Mouse (Mus musculus) thymus, postnatal 0 days (tissue): ENCODE measurements around the gene Miga1. TPM values are rescaled to one million over a fixed set of nuclear protein-coding genes. Genes with fewer than 3 reads are reported as not detected.

Source experiments
- DNase-seq: peaks from one replicate; pipeline ENCODE4 v3.0.0-alpha.2; 2015; ENCODE audit warnings: low spot score
- polyA plus RNA-seq: library from polyadenylated mRNA; unstranded; fragments of >200 nt; fragmentation: Nextera tagmentation; extraction: Ambion mirVana; gene quantifications from 2 replicates; pipeline ENCODE4 v1.2.1, GENCODE M21; 2015

The Miga1 gene
- 13.1 and 14.4 TPM in 2 replicates for polyA plus RNA-seq

DNA sequence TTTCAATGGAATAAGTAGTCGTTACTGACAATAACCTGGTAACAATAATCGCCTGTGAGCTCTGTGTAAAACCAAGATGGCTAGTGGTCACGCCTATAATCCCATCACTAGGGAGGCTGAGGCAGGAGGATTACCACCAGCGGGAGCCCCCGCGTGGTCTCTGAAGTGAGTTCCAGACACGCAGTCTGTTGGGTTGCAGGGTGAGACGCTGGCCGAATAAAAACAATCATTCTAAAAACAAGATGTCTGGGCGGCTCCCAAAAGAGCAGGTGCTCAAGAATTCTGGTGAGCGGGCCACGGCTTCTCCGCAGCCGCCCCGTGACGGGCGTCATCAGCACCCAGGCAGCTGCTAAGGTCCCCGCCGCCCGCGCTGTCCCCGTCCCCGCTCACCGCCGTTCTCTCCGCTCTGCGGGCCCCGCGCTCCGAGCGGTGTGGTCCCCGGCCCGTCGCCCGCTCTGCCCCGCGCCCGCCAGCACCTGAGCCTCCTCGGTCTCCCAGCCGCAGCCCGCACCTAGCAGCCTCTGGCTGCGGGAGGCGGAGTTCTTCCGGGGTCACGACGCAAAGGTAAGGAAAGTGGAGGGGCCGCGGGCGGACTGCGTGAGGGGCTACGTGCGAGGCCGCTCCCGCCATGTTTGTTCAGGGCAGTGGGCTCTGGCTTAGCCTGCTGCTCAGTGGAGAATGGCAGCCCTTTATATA lies at the start of gene Miga1:
Miga1 (minus strand) TSS at position 546 of the 696 bp plus-strand sequence.
- DNase-seq, result peak; percentile 86

DNA sequence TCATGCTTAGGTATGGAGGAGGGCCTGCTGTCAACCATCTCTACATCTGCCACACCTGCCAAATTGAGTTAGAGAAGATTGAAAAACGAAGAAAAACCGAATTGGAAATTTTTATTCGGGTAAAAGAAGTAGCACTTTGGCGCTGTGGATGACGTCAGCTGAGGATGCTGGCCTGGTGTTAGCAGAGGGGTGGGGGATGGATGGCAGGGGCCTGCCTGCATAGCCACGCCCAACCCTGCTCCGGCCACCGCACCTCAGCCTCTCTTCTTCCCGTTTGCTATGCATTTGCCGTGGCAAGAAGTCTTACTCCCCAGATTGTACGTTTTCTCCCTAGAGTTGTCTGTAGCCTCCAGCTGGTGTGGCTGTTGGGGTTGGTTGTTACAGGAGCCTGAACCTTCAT lies 43.9 kb upstream of the Miga1 start:
- DNase-seq, result no peak

DNA sequence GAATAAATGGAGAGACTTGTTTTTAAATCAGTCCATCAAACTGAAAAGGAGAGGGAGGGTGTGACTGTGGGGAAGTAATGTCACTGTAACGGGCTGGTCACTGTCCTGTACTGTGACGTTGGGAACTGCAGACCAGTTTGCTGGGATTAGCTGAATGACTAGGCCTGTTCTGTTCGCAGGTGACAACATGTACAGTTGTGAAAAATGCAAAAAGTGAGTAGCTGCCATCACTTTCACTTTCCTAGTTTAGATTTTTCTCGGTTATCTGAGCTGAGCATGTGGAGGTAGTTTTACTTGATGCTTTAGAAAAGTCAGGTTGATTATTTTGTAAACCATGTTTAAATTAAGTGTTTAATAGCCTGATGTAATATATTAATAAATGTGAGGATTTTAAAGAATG lies 35.9 kb upstream of the Miga1 start:
- no peak for DNase-seq

DNA sequence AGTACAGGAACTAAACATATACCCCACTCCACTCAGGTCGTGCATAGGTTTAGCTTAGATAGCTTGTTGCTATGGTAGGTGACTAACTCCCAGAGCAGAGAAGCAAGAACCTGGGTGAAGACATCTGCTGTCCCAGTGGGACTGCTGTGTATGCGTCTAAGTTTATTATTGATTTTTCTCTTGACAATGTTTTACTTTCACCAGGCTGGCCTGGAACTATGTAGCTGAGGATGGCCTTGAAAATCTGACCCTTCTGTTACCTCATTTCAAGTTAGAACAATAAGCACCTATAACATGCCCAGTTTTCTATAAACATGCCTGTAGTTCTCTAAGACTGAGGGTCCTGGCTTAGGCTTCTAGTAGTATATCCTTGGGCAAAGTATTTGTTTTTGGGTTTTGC lies 24.0 kb upstream of the Miga1 start:
- no peak for DNase-seq

DNA sequence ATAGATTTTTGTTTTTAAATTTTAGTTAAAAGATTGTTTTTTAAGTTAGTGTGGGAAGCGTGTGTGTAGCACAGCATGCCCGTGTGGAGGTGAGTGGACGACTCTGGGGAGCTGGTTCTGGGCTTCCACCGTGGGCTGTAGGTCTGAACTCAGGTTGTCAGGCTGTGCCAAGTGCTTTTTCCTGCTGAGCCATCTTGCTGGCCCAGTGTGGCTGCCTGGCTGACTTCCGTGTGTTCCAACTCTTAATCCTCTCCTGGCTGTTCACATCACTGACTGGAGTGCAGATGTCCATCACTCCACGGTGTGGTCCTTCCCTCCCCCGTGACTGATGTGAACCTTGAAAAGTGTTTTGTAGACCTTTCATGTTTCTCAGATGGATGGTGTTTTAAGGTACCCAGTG lies 18.9 kb upstream of the Miga1 start:
- no peak for DNase-seq

DNA sequence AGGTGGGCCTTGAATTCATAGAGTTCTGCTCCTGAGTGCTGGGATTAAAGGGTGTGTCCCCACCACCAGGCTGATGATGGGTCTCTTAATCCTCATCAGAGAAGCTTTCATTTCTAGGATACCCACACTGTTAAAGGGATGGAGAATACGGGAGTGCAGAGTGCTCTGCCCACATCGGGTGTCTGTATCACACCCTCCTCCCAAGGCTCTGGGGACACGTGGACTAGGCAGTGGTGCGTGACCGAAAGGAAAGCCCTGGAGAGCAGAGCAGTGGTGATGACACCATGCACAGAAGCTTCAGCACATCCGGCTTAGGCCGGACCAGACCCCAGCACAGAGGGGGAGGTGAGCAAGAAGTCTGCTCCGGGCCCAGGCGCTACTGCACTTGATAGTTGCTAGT lies 16.5 kb upstream of the Miga1 start:
- DNase-seq, result no peak

DNA sequence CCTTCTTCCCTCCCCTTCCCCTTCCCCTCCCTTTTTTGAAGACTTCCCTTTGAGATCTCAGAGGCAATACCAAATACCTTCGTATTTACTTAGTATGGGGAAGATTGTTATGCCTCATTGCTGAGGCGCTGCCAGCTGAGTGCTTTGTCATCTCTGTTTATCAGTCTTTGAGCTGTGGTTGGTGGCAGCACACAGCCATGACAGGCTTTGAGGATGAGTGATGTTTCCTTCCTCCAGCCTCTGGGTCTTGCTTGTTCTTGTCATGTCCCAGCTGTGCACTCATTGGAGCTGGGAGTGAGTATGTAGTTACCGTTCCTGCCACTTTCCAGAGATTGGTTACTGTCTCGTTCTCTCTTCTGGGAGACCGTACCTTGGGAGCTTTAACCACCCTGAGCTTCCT lies 15.2 kb upstream of the Miga1 start:
- DNase-seq, result peak; percentile 54

DNA sequence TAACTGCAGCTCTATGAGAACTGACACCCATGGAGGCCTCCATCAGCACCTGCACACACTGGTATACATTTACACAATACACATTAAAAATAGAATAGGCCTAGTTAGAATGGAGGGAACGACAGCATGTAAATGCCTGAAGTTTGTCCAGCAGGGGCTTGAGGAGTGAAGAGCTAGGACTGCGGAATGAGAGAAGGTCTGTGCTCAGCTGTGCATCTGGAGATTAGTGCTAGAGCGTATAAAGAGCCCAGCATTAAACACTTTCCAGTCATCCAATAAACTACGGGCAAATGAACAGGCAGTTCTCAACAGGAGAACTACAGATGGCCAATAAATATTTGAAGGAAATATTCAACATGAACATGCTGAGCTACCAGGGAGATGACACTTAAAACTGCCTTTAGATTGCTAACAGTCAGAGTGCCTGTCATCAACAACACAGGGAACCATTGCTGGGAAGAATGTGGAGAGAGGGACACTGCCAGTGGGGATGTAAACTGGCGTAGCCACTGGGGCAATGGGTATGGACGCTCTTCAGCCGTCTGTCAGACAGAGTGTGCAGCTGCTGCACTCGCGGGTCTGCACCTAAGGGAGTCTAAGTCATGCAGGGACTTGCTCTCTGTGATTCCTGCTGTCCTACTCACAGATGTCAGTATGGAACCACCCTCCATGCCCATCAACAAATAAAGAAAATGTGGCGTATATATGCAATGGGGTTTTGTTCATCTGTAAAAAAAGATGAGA lies 13.4 kb upstream of the Miga1 start:
- no peak for DNase-seq

DNA sequence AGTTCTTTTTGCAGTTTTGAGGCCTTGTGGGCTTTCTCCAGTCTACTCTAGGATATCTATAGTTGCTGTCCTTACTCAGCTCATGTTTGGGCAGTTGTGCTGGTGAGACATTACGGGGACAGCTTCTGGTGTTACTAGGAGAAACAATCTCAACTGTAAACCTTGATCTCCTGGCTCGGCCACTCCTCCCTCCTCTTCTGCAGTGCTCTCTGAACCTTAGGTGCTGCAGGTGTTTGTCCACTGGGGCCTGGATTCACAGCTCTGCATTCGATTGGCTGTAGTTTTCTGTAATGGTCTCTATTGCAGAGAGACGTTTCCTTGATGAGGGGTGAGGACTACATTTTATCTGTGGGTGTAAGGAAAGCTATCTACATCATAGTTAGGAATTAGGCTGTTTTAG lies 12.1 kb upstream of the Miga1 start:
- no peak for DNase-seq

DNA sequence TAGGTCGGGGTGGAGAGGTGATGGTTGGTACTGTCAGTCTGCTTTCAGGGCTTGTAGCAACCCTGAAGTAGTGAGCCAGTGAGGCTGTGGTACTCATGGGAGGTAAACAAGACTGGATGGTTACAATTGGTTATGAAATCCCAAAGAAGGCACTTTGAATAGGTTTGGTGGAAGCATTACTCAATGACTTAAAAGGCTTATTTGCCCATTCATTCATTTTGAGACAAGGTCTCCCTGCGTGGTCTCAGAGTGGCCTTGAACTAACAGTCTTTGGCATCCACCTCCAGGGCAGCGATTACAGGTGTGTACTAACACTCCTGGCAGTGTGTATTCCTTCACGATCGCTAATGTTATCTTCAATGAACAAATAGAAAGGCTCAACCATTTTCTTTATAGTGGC lies 10.8 kb upstream of the Miga1 start:
- DNase-seq, result no peak

DNA sequence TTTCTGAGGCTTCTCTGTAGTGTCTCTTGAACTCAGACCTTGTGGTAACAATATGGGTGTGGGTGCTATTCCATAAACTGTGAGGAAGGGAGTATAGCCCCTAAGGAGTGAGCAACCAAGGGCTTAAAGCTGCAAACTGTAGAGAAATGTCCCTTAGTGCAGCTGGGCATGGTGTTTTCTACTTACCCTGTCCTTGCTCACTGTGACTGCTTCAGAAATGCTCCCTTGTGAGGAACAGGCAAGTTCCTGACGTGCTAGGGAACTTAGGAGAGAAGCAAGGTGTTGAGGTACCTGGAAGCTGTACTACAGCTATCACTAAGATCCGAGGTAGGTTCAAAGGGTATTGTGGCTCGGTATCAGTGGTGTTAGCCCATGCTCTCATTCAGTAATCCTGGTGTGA lies 10.2 kb upstream of the Miga1 start:
- DNase-seq, result no peak

DNA sequence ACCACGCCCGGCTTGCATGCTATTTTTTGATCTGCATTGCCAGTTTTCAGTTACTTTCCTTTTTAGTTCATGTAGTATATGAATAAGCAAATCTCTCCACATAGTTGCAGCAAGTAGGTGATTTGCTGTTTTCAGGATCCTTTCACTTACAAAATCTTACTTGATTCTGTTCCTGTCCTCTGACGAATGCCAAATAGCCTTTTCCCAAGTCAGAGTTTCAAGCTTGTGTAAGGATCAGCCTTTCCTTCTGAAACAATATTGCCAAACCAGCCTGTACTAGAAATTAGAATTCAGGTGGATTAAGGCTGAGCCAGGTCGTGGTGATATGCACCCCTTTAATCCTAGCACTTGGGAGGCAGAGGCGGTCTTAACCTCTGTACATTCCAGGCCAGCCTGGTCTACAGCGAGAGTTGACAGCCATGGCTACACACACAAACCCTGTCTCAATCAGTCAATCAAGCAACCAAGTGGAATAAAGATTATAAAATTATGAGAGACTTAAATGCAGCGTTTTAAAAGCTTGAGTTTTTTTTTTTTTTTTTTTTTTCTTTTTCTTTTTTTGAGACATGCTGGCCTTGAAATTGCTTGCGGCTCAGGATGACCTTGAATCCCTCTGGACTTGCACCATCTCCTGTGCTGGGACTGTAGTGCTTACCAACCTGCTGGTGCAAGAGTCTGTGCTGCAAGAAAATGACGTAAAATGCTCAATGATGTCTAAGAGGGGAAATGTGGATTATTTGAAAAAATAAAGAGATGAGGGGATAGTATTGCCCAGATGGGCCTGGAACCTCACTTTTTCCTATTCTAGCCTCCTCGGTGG lies 8.0 kb upstream of the Miga1 start:
- no peak for DNase-seq

DNA sequence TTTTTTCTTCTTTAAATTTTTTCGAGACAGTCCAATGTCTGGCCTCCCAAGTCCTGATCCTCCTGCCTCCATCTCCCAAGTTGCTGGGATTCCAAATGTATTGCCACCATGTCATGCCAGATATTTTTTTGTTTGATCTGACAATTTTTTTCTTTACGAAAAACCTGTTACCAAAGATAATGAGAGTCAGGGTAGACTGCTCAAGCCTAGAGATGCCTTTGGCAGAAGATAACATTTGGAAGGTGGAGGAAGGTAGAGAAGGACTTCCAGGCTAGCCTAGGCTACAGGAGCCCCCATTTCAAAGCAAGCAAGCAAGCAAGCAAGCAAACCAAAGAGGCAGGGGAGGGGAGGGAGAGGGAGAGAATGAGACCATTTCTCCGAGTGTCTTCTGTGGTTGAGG lies 7.0 kb upstream of the Miga1 start:
- DNase-seq, result no peak

DNA sequence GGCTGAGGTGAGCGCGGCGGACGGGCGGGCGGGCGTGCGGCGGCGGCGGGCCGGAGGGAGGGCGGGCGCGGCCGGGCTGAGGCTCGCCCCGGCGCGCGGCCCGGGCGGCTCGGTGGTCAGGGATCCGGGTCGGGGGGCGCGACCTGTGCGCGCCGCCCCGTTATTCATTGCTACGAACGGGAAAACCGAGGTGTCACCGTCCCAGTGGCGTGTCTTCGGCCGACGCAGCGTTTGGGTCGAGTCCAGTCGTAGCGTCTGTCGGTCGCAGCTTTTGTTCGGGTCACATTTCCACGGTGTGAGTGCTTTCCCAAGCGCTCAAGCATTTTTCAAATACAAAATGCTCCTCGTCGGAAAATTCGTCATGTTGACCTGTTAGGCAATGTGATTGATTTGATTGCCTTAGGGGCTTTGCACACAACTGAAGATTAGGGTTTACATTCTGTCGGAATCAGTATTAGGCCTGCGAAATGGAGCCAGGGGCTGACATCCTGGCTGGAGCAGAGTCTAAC lies 6.5 kb upstream of the Miga1 start:
- DNase-seq, result peak; percentile 22

DNA sequence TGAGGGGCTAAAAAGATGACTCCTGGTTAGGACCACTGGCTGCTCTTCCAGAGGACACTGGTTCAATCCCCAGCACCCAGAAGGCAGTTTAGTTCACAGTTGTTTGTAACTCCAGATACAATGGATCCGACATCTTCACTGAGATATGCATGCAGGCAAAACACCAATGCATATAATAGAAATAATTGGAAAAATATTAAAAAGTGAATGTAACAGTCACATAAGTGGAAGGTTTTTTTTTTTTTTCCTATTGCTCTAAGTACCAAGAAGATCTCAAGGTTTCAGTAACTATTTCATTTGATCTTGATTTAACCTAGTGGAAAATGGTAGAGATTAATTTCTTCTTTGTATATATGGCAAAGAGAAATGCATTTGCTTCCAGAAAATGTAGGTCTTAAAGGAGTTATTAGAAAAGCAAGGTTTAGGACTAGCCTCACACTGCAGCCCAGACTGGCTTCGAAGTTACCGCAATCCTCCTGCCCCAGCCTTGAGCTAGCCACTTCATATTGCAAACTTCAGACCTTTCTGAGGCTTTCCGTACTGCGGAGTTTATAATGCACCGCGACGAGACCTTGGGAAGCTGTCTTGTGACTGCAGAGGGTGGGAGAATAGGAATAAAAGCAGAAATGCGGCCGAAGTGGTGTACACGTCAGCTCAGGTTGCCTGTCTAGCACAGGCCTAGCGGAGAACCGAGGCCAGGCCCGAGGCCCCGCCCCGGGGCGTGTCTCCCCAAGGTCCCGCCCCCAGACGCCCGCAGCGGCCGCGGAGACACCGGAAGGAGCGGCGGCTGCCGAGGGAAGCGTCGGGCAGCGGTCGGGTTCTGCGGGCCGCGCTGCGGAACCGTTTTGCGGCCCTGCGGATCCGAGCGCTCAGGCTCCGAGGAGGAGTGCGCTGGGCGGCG lies 5.8 kb upstream of the Miga1 start, which contains the start of gene Usp33:
Usp33 (plus strand) TSS at position 747 of the 901 bp plus-strand sequence.
- DNase-seq, result peak; percentile 92

DNA sequence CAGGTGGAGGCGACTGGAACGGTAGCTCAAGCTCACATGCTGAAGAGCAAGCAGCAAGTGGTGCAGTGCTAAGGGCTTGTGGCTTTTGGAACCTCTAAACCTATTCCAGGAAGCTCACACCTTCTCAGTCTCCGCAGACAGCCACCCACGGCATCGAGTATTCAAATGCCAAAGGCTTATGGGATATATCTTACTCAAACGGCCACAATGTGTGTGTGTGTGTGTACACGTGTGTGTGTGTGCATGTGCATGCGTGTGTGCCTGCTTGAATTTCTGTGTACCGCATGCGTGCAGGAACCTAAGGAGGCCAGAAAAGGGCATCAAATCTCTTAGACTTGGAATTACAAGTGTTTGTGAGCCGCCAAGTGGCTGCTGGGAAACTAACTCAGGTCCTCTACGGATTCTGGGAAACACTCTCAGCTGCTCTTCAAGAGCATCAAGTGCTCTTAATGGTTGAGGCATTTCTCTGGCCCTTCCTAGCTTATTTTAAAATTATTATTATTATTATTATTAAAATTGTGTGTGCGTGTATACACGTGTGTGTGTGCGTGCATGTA lies 2.8 kb upstream of the Miga1 start:
- peak; percentile 8 for DNase-seq

DNA sequence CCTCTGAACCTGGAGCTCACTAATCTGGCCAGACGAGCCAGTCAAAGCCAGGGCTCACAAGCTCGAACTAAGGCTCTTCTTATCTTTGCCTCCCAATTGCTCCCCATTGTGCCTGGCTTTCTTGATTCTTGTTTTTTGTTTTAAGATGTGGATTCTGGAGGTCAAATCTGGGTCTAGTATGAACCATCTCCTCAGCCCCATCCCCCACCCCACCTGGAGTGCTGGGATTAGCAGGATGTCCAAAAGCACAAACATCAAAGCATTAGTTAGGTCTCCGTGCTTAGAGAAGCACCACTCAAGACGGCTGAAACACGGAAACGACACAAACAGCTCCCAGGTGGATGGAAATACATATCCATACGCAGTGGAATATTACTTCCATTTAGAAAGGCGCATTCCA lies 4.1 kb downstream of the Miga1 start:
- DNase-seq, result no peak

DNA sequence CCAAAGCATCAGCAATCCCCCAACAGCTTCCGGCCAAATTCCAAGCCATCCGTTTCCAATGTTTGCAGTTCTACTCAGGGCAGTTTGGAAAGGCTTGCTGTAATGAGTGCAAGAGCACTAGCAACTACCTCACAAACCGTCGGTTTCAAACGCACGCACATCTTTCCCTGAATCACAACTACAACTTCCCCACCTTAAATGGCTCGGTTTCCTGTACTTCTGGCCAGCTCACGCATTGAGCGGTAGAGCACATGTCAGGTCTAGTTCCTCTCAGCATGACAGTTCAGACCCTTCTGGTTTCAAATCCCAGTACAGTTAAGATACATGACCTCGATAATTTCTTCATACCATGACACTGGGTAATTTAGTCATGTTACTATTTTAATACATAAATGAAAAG lies 6.6 kb downstream of the Miga1 start:
- DNase-seq, result no peak

DNA sequence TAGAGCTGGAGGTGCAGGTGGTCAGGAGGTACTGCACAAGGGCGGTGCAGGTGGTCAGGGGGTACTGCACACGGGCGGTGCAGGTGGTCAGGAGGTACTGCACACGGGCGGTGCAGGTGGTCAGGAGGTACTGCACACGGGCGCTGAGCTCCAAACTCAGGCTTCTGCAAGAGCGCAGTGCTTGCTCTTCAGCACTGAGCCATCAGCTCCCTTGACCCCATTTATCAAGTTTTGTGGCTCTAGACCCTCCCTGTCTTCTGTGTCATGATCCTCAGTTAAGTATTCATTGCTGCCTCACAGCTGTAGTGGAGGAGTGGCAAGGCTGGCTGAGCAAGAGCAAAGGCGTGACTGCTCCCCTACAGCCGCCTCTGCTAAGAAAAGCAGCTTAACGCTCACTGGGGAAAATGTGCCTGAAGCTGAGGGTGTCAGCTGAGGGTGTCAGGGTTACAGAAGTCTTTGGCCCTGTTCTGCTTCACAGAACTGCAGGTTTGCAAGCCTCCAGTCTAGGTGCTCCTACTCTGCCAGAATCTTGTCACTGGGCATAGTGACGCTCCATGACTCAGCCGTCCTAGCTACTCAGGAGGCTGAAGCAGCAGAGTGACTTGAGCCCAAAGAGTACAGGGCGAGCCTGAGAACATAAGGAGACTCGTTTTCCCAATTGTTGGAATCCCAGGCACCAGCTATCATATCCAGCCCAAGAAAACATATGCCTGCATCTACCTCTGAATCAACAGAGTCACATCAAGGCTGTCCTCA lies 7.5 kb downstream of the Miga1 start:
- DNase-seq, result no peak

DNA sequence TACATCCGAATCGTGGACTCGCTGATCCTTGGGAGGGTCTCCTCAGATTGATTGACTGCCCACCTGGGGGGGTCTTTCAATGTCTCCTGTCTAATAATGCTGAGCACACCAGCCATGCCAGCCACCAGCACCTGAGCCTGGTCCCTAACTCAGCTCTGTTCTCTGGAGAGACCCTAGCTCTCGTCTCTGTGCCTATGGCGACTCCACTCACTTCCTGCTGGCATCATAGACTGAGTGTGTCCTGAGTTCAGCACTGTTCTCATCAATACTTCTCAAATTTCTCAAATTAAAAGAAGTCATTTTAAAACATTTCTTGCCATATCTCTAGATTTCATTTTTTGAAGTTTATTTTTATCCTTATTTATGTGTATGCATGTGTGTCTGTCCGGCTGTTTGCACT lies 8.1 kb downstream of the Miga1 start:
- DNase-seq, result no peak
